ENCODE assay signal across 19 mouse cellular contexts in the genomic region with DNA sequence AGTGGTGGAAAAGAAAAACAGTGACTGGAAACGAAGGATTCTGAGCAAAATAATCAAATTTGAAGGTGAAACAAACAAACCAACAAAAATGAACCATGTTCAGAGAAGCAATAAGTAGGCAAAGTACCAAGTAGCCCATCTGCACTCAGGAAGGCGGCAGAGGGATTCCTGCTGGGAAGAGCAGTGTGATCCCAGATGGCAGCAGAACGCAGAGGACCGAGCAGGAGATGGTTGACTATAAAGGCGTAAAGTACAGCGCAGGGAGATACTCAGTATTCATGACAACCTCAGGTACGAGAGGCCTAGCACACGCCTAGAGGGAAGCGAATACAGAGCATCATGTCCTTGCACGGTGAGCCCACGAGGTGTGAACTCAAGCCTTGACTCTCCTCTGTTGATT.
DNase-seq lines count a peak whose midpoint lies in the region; ATAC-seq and TF ChIP-seq lines count a peak whose summit lies in the region.
"Had no signal": no experiment of that assay in that cellular context is flagged by ENCODE, and none has a peak within 500 bp of the region (broad histone marks: within the 10 kb centered on the region; RNA-seq: fewer than 3 reads in every experiment).

No protein-coding gene starts in this region.

- DNase-seq in hindbrain, postnatal 0 days (ENCODE audit: low spot score): peak; percentile 27
- DNase-seq in hindbrain, embryonic 11.5 days (ENCODE audit: low spot score): no peak
- peak; percentile 88 for DNase-seq in cerebellum, adult 11 months
- peak; percentile 77 to 87 for DNase-seq in cerebellum, postnatal 14 days
- DNase-seq in layer of hippocampus, postnatal 14 days (ENCODE audit: low spot score in 2 of 2): peak; percentile 49 to 83
- no peak for DNase-seq in gastrocnemius, postnatal 36 days
- DNase-seq in midbrain, embryonic 11.5 days (ENCODE audit: low spot score, missing footprints): no peak
- DNase-seq: adrenal gland, postnatal 36 days; heart, postnatal 4 days; kidney, adult 18-20 months; kidney, postnatal 36 days; lung, postnatal 14 days; right cerebral cortex, postnatal 25 days; thymus, postnatal 25 days had no signal

- ATAC-seq in hindbrain, postnatal 0 days: no peak
- ATAC-seq in hindbrain, embryonic 11.5 days (ENCODE audit: low FRiP score): no peak
- ATAC-seq in midbrain, embryonic 11.5 days (ENCODE audit: low FRiP score): no peak
- ATAC-seq: activated CD4-positive, CD25-positive, alpha-beta regulatory T cell, adult 4 months had no signal

- no peak overlapping the region for H3K4me2 ChIP-seq in hindbrain, postnatal 0 days (ENCODE audit: low read depth, low read length)
- no peak overlapping the region for H3K4me2 ChIP-seq in hindbrain, embryonic 11.5 days (replicated peaks; ENCODE audit: low read depth, low read length)
- no peak overlapping the region for H3K4me2 ChIP-seq in midbrain, embryonic 11.5 days
- H3K4me2 ChIP-seq: forebrain, embryonic 12.5 days; liver, embryonic 15.5 days; neural tube, embryonic 13.5 days had no signal

- intact Hi-C loops in gastrocnemius, postnatal 36 days (cut with DNase I): no loop called here

- no peaks in the 10 kb centered on the region for H3K4me1 ChIP-seq in hindbrain, postnatal 0 days (ENCODE audit: insufficient read depth, low read length)
- no peaks in the 10 kb centered on the region for H3K4me1 ChIP-seq in hindbrain, embryonic 11.5 days (replicated peaks; ENCODE audit: control insufficient read depth, insufficient read depth, low read length)
- H3K4me1 ChIP-seq in midbrain, embryonic 11.5 days (ENCODE audit: control insufficient read depth, insufficient read depth, low read length): no peaks in the 10 kb centered on the region
- H3K4me1 ChIP-seq: forebrain, embryonic 12.5 days; liver, embryonic 15.5 days; megakaryocyte, embryonic 14.5 days; neural tube, embryonic 13.5 days had no signal

- TF ChIP-seq CTCF in hindbrain, postnatal 0 days (IDR thresholded peaks at IDR 0.05; ENCODE audit: low read depth): no peak

- 72% methylated on average over 11 of the region's 11 CpGs for WGBS in hindbrain, postnatal 0 days
- WGBS in hindbrain, embryonic 11.5 days: 85% methylated on average over 11 of the region's 11 CpGs
- WGBS in midbrain, embryonic 11.5 days: 90% methylated on average over 11 of the region's 11 CpGs

- no peak overlapping the region for H3K9ac ChIP-seq in hindbrain, postnatal 0 days (replicated peaks; ENCODE audit: low read length)
- H3K9ac ChIP-seq in hindbrain, embryonic 11.5 days (ENCODE audit: low read depth, low read length): no peak overlapping the region
- H3K9ac ChIP-seq in midbrain, embryonic 11.5 days (ENCODE audit: low read length): no peak overlapping the region
- H3K9ac ChIP-seq: forebrain, embryonic 12.5 days; liver, embryonic 15.5 days; neural tube, embryonic 13.5 days had no signal

- H3K27me3 ChIP-seq in hindbrain, postnatal 0 days (ENCODE audit: insufficient read depth, low read length): no peaks in the 10 kb centered on the region
- H3K27me3 ChIP-seq in hindbrain, embryonic 11.5 days (ENCODE audit: control insufficient read depth, insufficient read depth, low read length): no peaks in the 10 kb centered on the region
- H3K27me3 ChIP-seq in midbrain, embryonic 11.5 days (ENCODE audit: control insufficient read depth, insufficient read depth, low read length): no peaks in the 10 kb centered on the region
- H3K27me3 ChIP-seq: forebrain, embryonic 12.5 days; liver, embryonic 15.5 days; megakaryocyte, embryonic 14.5 days; neural tube, embryonic 13.5 days had no signal

- H3K27ac ChIP-seq in hindbrain, postnatal 0 days: no peak overlapping the region
- no peak overlapping the region for H3K27ac ChIP-seq in hindbrain, embryonic 11.5 days (ENCODE audit: low read depth, low read length)
- H3K27ac ChIP-seq in midbrain, embryonic 11.5 days (ENCODE audit: low read depth, low read length): no peak overlapping the region
- H3K27ac ChIP-seq: forebrain, embryonic 12.5 days; liver, embryonic 15.5 days; neural tube, embryonic 13.5 days had no signal

- no peaks in the 10 kb centered on the region for H3K36me3 ChIP-seq in hindbrain, postnatal 0 days (ENCODE audit: insufficient read depth, low read length)
- H3K36me3 ChIP-seq in hindbrain, embryonic 11.5 days (ENCODE audit: control insufficient read depth, insufficient read depth, low read length): no peaks in the 10 kb centered on the region
- H3K36me3 ChIP-seq in midbrain, embryonic 11.5 days (ENCODE audit: control insufficient read depth, insufficient read depth, low read length): no peaks in the 10 kb centered on the region
- H3K36me3 ChIP-seq: forebrain, embryonic 12.5 days; liver, embryonic 15.5 days; neural tube, embryonic 13.5 days had no signal

- no peaks in the 10 kb centered on the region for H3K9me3 ChIP-seq in hindbrain, postnatal 0 days (ENCODE audit: low read length)
- no peaks in the 10 kb centered on the region for H3K9me3 ChIP-seq in hindbrain, embryonic 11.5 days (ENCODE audit: control insufficient read depth, low read length)
- no peaks in the 10 kb centered on the region for H3K9me3 ChIP-seq in midbrain, embryonic 11.5 days (ENCODE audit: control insufficient read depth, low read length)
- H3K9me3 ChIP-seq: forebrain, embryonic 12.5 days; liver, embryonic 15.5 days; neural tube, embryonic 13.5 days had no signal

- no peak overlapping the region for H3K4me3 ChIP-seq in hindbrain, postnatal 0 days (ENCODE audit: low read length)
- H3K4me3 ChIP-seq in hindbrain, embryonic 11.5 days (ENCODE audit: low read depth, low read length): no peak overlapping the region
- H3K4me3 ChIP-seq in midbrain, embryonic 11.5 days (ENCODE audit: low read depth, low read length): no peak overlapping the region
- H3K4me3 ChIP-seq: forebrain, embryonic 12.5 days; liver, embryonic 15.5 days; megakaryocyte, embryonic 14.5 days; neural tube, embryonic 13.5 days had no signal

Comparison
In these comparisons a context has a peak if more than half of its experiments do, and no peak if none do; other contexts are left out.
1. DNase-seq: peak in hindbrain, postnatal 0 days (single experiment), cerebellum, adult 11 months (single experiment), cerebellum, postnatal 14 days (2 of 2) and layer of hippocampus, postnatal 14 days (2 of 2); none in hindbrain, embryonic 11.5 days (single experiment), gastrocnemius, postnatal 36 days (0 of 2) and midbrain, embryonic 11.5 days (single experiment).